Mouse (Mus musculus): ENCODE results near the gene Mindy3. TPM values are rescaled to one million over a fixed set of nuclear protein-coding genes. Genes with fewer than 3 reads are reported as not detected.

Gene Mindy3
- polyA plus RNA-seq, 1 experiment from 2014 or later, result 47.8 TPM

Other genes with a start within 250 kb of the Mindy3 start
- 0.95 and 1.7 TPM in 2 replicates for gene Itga8, start 117.5 kb downstream of the Mindy3 start, polyA plus RNA-seq (2015; fragmentation: Nextera tagmentation; extraction: Ambion mirVana)